Mouse (Mus musculus) CH12.LX (cell line): ENCODE data around the gene Ctcf. TPM values are rescaled to one million over a fixed set of nuclear protein-coding genes. Genes with fewer than 3 reads are reported as not detected.

Experiments used
- DNase-seq: peaks from one replicate; pipeline ENCODE4 v3.0.0-alpha.2; 2013; ENCODE audit errors: extremely low read depth
- H3K27ac ChIP-seq: 2 replicates; pipeline ENCODE4 v1.5.1; 2012; ENCODE audit warnings: low read depth, mild to moderate bottlenecking, control low read depth, moderate library complexity; ENCODE audit not compliant: insufficient read depth
- H3K27me3 ChIP-seq: replicated peaks from 2 replicates; pipeline ENCODE3; 2012; ENCODE audit warnings: inconsistent platforms
- H3K36me3 ChIP-seq, 2 experiments: replicated peaks in 1 of 2; 2 replicates each; pipeline versions ENCODE3 to v1.6.1; 2012; ENCODE audit warnings: inconsistent platforms in 1 of 2, low read length in 1 of 2, mild to moderate bottlenecking in 1 of 2, mixed read lengths in 1 of 2, moderate library complexity in 1 of 2; ENCODE audit not compliant: control insufficient read depth in 1 of 2, insufficient read depth in 1 of 2
- H3K4me1 ChIP-seq, 2 experiments: 2 replicates each; pipeline ENCODE4 v1.6.1; 2012; ENCODE audit warnings: inconsistent platforms in 1 of 2, moderate library complexity in 1 of 2; ENCODE audit not compliant: insufficient read depth in 2 of 2, control insufficient read depth in 1 of 2
- H3K4me2 ChIP-seq: 2 replicates; pipeline ENCODE4 v1.6.1; 2012; ENCODE audit warnings: low read depth, mild to moderate bottlenecking, control low read depth; ENCODE audit not compliant: poor library complexity, insufficient read depth, severe bottlenecking
- H3K4me3 ChIP-seq, 3 experiments: fragments of 150-350 bp in 1 of 3; sonication (generic) in 1 of 3; replicated peaks in 1 of 3; 2 replicates each; pipeline versions ENCODE3 to v1.5.1; 2011 to 2012; ENCODE audit warnings: low read depth in 2 of 3, low read length in 2 of 3, mild to moderate bottlenecking in 2 of 3, moderate library complexity in 2 of 3, control low read depth in 1 of 3, improper control_type of control experiment in 1 of 3, inconsistent platforms in 1 of 3, mixed read lengths in 1 of 3; ENCODE audit not compliant: poor library complexity in 1 of 3
- H3K79me2 ChIP-seq: replicated peaks from 2 replicates; pipeline ENCODE4 v1.6.1; 2012; ENCODE audit warnings: mild to moderate bottlenecking, moderate library complexity; ENCODE audit not compliant: control insufficient read depth, poor library complexity, insufficient read depth, severe bottlenecking; ENCODE audit errors: extremely low read depth
- H3K9ac ChIP-seq: 2 replicates; pipeline ENCODE4 v1.6.1; 2012; ENCODE audit warnings: low read depth, mild to moderate bottlenecking, control low read depth, moderate library complexity; ENCODE audit not compliant: insufficient read depth
- H3K9me3 ChIP-seq: replicated peaks from 2 replicates; pipeline ENCODE3; 2012; ENCODE audit warnings: low read length, inconsistent platforms, mixed read lengths
- BHLHE40 ChIP-seq: IDR thresholded peaks from 2 replicates; pipeline ENCODE4 v1.6.1; 2011; ENCODE audit warnings: mild to moderate bottlenecking, low read depth, low read length, improper control_type of control experiment
- CHD1 ChIP-seq: IDR thresholded peaks from 2 replicates; pipeline ENCODE4 v1.6.1; 2012; ENCODE audit warnings: low read depth, low read length, improper control_type of control experiment, inconsistent platforms
- CHD2 ChIP-seq: IDR thresholded peaks from 2 replicates; pipeline ENCODE4 v1.6.1; 2011; ENCODE audit warnings: low read length, improper control_type of control experiment
- CTCF ChIP-seq, 2 experiments: IDR thresholded peaks in 1 of 2; conservative IDR thresholded peaks in 1 of 2; 2 replicates each; pipeline ENCODE4 v1.5.1; 2011 to 2012; ENCODE audit warnings: low read depth in 2 of 2, low read length in 2 of 2, improper control_type of control experiment in 1 of 2, inconsistent platforms in 1 of 2, mild to moderate bottlenecking in 1 of 2, moderate library complexity in 1 of 2
- EP300 ChIP-seq: IDR thresholded peaks from 2 replicates; pipeline ENCODE4 v1.6.1; 2011; ENCODE audit warnings: low read length, improper control_type of control experiment
- HCFC1 ChIP-seq: IDR thresholded peaks from 2 replicates; pipeline ENCODE4 v1.6.1; 2012; ENCODE audit warnings: low read depth, mild to moderate bottlenecking, inconsistent platforms, low read length, improper control_type of control experiment
- JUN ChIP-seq: IDR thresholded peaks from 2 replicates; pipeline ENCODE4 v1.6.1; 2011; ENCODE audit warnings: low read depth, mild to moderate bottlenecking, low read length, improper control_type of control experiment, moderate library complexity; ENCODE audit not compliant: insufficient read depth
- JUND ChIP-seq: conservative IDR thresholded peaks from 2 replicates; pipeline ENCODE4 v1.6.1; 2011; ENCODE audit warnings: low read depth, low read length, improper control_type of control experiment
- KAT2A ChIP-seq: IDR thresholded peaks from 2 replicates; pipeline ENCODE4 v1.6.1; 2012; ENCODE audit warnings: low read length, improper control_type of control experiment, inconsistent platforms; ENCODE audit not compliant: insufficient replicate concordance
- MAFK ChIP-seq: IDR thresholded peaks from 2 replicates; pipeline ENCODE4 v1.6.1; 2011; ENCODE audit warnings: low read length, improper control_type of control experiment; ENCODE audit not compliant: insufficient replicate concordance
- MAX ChIP-seq: IDR thresholded peaks from 2 replicates; pipeline ENCODE4 v1.6.1; 2011; ENCODE audit warnings: low read length, improper control_type of control experiment
- MAZ ChIP-seq: IDR thresholded peaks from 2 replicates; pipeline ENCODE4 v1.6.1; 2012; ENCODE audit warnings: low read depth, mild to moderate bottlenecking, inconsistent platforms, low read length, improper control_type of control experiment, moderate library complexity
- MEF2A ChIP-seq: IDR thresholded peaks from 2 replicates; pipeline ENCODE4 v1.6.1; 2014; ENCODE audit warnings: low read depth, mild to moderate bottlenecking, inconsistent platforms, low read length, improper control_type of control experiment, borderline replicate concordance
- MXI1 ChIP-seq: IDR thresholded peaks from 2 replicates; pipeline ENCODE4 v1.6.1; 2011; ENCODE audit warnings: mild to moderate bottlenecking, low read depth, low read length, improper control_type of control experiment
- MYC ChIP-seq: IDR thresholded peaks from 2 replicates; pipeline ENCODE4 v1.6.1; 2011; ENCODE audit warnings: low read depth, mild to moderate bottlenecking, improper control_type of control experiment, low read length
- NELFE ChIP-seq: IDR thresholded peaks from 2 replicates; pipeline ENCODE4 v1.6.1; 2011; ENCODE audit warnings: low read depth, low read length, improper control_type of control experiment
- NRF1 ChIP-seq: IDR thresholded peaks from 2 replicates; pipeline ENCODE4 v1.6.1; 2014; ENCODE audit warnings: low read depth, mild to moderate bottlenecking, inconsistent platforms, low read length, improper control_type of control experiment, moderate library complexity
- PAX5 ChIP-seq: IDR thresholded peaks from 2 replicates; pipeline ENCODE4 v1.6.1; 2012; ENCODE audit warnings: low read length, inconsistent platforms, mixed read lengths
- POLR2A ChIP-seq: IDR thresholded peaks from 2 replicates; pipeline ENCODE4 v1.6.1; 2011; ENCODE audit warnings: low read depth, mild to moderate bottlenecking, improper control_type of control experiment, low read length
- RCOR1 ChIP-seq: conservative IDR thresholded peaks from 2 replicates; pipeline ENCODE4 v1.6.1; 2012; ENCODE audit warnings: low read depth, mild to moderate bottlenecking, inconsistent platforms, low read length, improper control_type of control experiment
- TBP ChIP-seq: conservative IDR thresholded peaks from 2 replicates; pipeline ENCODE4 v1.6.1; 2011; ENCODE audit warnings: low read depth, low read length, improper control_type of control experiment
- TCF12 ChIP-seq: IDR thresholded peaks from 2 replicates; pipeline ENCODE4 v1.6.1; 2014; ENCODE audit warnings: low read depth, mild to moderate bottlenecking, inconsistent platforms, low read length, improper control_type of control experiment
- UBTF ChIP-seq: IDR thresholded peaks from 2 replicates; pipeline ENCODE4 v1.6.1; 2012; ENCODE audit warnings: low read depth, mild to moderate bottlenecking, inconsistent platforms, low read length, improper control_type of control experiment, moderate library complexity
- USF1 ChIP-seq: IDR thresholded peaks from 2 replicates; pipeline ENCODE4 v1.6.1; 2014; ENCODE audit warnings: low read depth, mild to moderate bottlenecking, inconsistent platforms, low read length, improper control_type of control experiment
- USF2 ChIP-seq: conservative IDR thresholded peaks from 2 replicates; pipeline ENCODE4 v1.6.1; 2011; ENCODE audit warnings: low read depth, low read length, improper control_type of control experiment
- ZNF384 ChIP-seq: IDR thresholded peaks from 2 replicates; pipeline ENCODE4 v1.6.1; 2012; ENCODE audit warnings: low read depth, low read length, improper control_type of control experiment, inconsistent platforms
- dilution Hi-C: fragments of 300-500 bp; cut with MboI; formaldehyde crosslinking; loops from 2 replicates; pipeline ENCODE4 v1.14.3; 2020; ENCODE audit warnings: low sequenced_read_pairs; ENCODE audit not compliant: extremely low pct_unique_long_range_greater_than_20kb, extremely low pct_ligation_motif_present
- in situ Hi-C: fragments of 300-500 bp; cut with MboI; formaldehyde crosslinking; loops from 3 replicates; pipeline ENCODE4 v1.14.3; 2019; ENCODE audit warnings: low sequenced_read_pairs, low pct_ligation_motif_present, low pct_unique_long_range_greater_than_20kb, mixed read lengths
- polyA plus RNA-seq: library from polyadenylated mRNA; unstranded; fragments of >175 nt; gene quantifications from 2 replicates; pipeline ENCODE4 v1.2.1, GENCODE M21; 2012; ENCODE audit warnings: low read depth; ENCODE audit not compliant: insufficient read length
- total RNA-seq, 2 experiments: library from RNA; depleted of rRNA; stranded (reverse); fragments of 300-350 nt in 1 of 2; fragments of >200 nt in 1 of 2; gene quantifications; 2 replicates each; pipeline ENCODE4 v1.2.3; 2012 to 2014

The Ctcf gene
- total and polyA plus RNA-seq, 3 experiments, result 42.3 to 97.9 (median 52.4) TPM

- dilution Hi-C loops (no loop called here), in situ Hi-C loops (loop anchor here (5.0 kb wide), 1 partner anchor 53 kb away; the partner anchor contains the start of genes Agrp and Ctcf)
- peaks cover 8% of the 10 kb centered on the region for H3K9me3 ChIP-seq
- H3K36me3 ChIP-seq, result peaks cover 65 to 79% of the 10 kb centered on the region in 2 experiments
- no peaks in the 10 kb centered on the region for H3K27me3 ChIP-seq
- H3K9ac ChIP-seq, result no peak overlapping the region
- H3K79me2 ChIP-seq, result no peaks in the 10 kb centered on the region
- no peak overlapping the region for H3K4me2 ChIP-seq
- H3K27ac ChIP-seq, result no peak overlapping the region
- H3K4me1 ChIP-seq, result peaks cover 2 to 29% of the 10 kb centered on the region in 2 experiments; a peak in 2 of 4 replicates
- no peak overlapping the region for H3K4me3 ChIP-seq
- DNase-seq, result no peak
- TF ChIP-seq EP300 (no peak), PAX5 (no peak), MXI1 (no peak), ZNF384 (no peak), MAZ (no peak), CTCF (conservative IDR thresholded peaks at IDR 0.05 in 1 of 2, IDR thresholded peaks at IDR 0.05 in 1 of 2; ENCODE audit: low read depth in 2 of 2, low read length in 2 of 2) (no peak), MAFK (no peak), MEF2A (no peak), NRF1 (no peak), MAX (no peak), BHLHE40 (no peak), TBP (no peak), JUND (no peak), CHD2 (no peak), HCFC1 (no peak), RCOR1 (no peak), USF1 (no peak), MYC (no peak), POLR2A (no peak), TCF12 (no peak)
- TF ChIP-seq, all 38 proteins: peak for 0
Observed at GRCm38 (mm10) chr8:105689983-105690360, 53.6 kb downstream of the Ctcf start.

- H3K9ac ChIP-seq, result no peak overlapping the region
- H3K4me1 ChIP-seq, result peaks cover 2 to 24% of the 10 kb centered on the region in 2 experiments; a peak in 2 of 4 replicates
- DNase-seq, result no peak
- no peak overlapping the region for H3K4me3 ChIP-seq
- H3K9me3 ChIP-seq, result peaks cover 8% of the 10 kb centered on the region
- peaks cover 73 to 89% of the 10 kb centered on the region in 2 experiments for H3K36me3 ChIP-seq
- TF ChIP-seq JUN, result no peak
- no peak for TF ChIP-seq MAFK
- no peak for TF ChIP-seq NELFE
- TF ChIP-seq UBTF, result no peak
- no peak for TF ChIP-seq USF2
- TF ChIP-seq ZNF384, result no peak
- TF ChIP-seq CHD1, result no peak
- TF ChIP-seq NRF1, result no peak
- no peak for TF ChIP-seq KAT2A
- TF ChIP-seq BHLHE40, result no peak
- H3K79me2 ChIP-seq, result no peaks in the 10 kb centered on the region
- in situ Hi-C loops (no loop called here), dilution Hi-C loops (no loop called here)
- no peak overlapping the region for H3K27ac ChIP-seq
- no peaks in the 10 kb centered on the region for H3K27me3 ChIP-seq
- no peak overlapping the region for H3K4me2 ChIP-seq
Observed at GRCm38 (mm10) chr8:105690978-105691377, 54.6 kb downstream of the Ctcf start.
